Mouse (Mus musculus): ENCODE measurements around the gene Amz1.

- TF ChIP-seq CTCF (IDR thresholded peaks at IDR 0.05; ENCODE audit: extremely low read depth, insufficient read depth, low read length) (no peak), POLR2A (IDR thresholded peaks at IDR 0.05; ENCODE audit: extremely low read depth, insufficient read depth, low read length) (no peak)
Measured at GRCm38 (mm10) chr5:140790937-140791877, 67.3 kb downstream of the Amz1 start.

Measured in cortical plate, adult 2 months (tissue).